Mouse (Mus musculus) spleen, adult 12 weeks (tissue): ENCODE data around the gene Hist3h2a.

Experiments used
- DNase-seq: peaks from one replicate; pipeline ENCODE4 v3.0.0; 2022; ENCODE audit warnings: low spot score

Hist3h2a gene

DNA sequence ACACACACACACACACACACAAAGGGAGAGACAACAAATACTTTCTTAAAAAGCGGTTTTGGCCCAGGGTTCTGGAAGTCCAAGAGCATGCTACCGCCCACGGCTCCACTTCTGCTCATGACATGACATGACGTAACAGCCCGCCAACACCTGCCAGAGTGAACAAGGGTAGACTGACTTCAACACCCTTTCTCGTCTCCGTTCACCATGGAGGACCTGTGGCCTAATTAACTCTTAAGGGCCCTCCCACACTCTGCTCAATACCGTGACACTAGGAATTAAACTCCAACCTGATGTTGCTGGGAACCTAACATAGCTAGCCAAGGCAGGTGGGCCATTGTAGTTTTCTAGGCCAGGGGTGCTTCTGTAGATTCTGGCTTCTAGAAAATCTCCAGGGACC is 14.5 kb downstream of the Hist3h2a start:
- DNase-seq: no peak

GRCm38 (mm10) chr11:58969659-58970058 is 15.2 kb downstream of the Hist3h2a start:
- no peak for DNase-seq

GRCm38 (mm10) chr11:58970831-58971530 is 16.5 kb downstream of the Hist3h2a start:
- no peak for DNase-seq

DNA sequence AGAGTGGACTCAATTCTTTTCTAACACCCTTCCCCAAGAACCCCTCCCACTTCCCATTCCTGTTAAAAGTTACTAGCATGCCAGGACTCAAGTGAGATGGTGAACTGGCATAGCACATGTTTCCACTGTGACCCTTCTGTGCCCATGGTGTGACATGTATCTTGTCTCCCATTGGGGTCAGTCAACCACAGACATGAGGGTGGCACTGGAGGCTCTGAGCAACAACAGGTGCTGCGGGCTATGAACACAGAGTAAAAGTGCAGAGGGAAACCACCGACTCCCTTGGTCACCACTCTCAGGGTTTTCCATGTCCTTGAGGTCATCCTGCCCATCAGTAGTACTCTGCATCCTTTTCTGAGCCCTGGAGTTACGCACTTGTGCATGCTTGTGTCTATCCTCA is 17.3 kb downstream of the Hist3h2a start:
- DNase-seq: no peak

DNA sequence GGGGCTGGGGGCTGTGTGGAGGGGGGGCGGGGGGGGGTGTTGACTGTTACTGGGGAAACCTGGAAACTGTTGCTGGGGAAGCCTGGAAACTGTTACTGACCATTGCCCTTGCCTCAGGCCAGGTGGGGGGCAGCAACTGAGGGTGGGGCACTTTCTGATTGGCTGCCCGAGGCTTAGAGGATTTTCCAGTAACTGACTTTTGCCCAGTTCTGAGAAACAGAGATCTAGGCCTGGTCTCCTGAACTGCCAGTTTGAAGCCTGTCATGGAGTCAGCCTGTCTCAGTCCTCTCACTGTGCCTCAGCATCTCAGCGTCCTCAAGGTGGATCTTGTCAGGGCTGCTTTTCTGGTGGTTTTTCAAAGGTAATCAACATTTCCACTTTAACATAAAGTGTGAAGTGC is 19.9 kb downstream of the Hist3h2a start:
- DNase-seq: no peak

GRCm38 (mm10) chr11:58977150-58977549 is 22.7 kb downstream of the Hist3h2a start:
- DNase-seq: peak; percentile 46

DNA sequence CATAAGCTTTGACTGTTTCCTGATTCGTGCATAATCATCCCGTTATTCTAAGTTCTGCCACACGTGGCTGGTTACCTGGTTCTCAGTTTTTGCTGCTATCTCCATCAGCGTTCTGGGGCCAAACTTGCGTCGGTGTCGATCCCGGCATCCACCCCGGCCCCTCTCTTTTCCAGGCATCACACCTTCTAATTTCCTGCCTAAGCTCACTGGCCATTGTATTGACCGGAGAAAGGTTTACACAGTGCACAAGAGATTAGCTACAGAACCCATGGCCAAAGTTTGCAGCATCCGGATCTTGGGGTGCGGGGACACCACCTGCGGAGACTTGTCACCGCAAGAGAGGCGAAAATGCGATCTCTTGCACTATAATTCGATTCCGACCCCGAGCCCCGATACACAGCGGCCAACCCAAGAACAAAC is 23.1 kb downstream of the Hist3h2a start:
- peak; percentile 27 for DNase-seq

- peak; percentile 52 for DNase-seq
Measured at GRCm38 (mm10) chr11:58978027-58978705, 23.7 kb downstream of the Hist3h2a start, which contains the start of gene Trim11. TSS of gene Trim11 (plus strand) at chr11:58978093.

GRCm38 (mm10) chr11:58978706-58979030 is 24.2 kb downstream of the Hist3h2a start:
- no peak for DNase-seq

- no peak for DNase-seq
Measured at GRCm38 (mm10) chr11:58979183-58979582, 24.7 kb downstream of the Hist3h2a start.

- no peak for DNase-seq
Measured at GRCm38 (mm10) chr11:58979661-58980060, 25.2 kb downstream of the Hist3h2a start.

GRCm38 (mm10) chr11:58980381-58980990 is 26.0 kb downstream of the Hist3h2a start:
- DNase-seq: no peak

GRCm38 (mm10) chr11:58981541-58982447 is 27.3 kb downstream of the Hist3h2a start:
- DNase-seq: peak; percentile 51

DNA sequence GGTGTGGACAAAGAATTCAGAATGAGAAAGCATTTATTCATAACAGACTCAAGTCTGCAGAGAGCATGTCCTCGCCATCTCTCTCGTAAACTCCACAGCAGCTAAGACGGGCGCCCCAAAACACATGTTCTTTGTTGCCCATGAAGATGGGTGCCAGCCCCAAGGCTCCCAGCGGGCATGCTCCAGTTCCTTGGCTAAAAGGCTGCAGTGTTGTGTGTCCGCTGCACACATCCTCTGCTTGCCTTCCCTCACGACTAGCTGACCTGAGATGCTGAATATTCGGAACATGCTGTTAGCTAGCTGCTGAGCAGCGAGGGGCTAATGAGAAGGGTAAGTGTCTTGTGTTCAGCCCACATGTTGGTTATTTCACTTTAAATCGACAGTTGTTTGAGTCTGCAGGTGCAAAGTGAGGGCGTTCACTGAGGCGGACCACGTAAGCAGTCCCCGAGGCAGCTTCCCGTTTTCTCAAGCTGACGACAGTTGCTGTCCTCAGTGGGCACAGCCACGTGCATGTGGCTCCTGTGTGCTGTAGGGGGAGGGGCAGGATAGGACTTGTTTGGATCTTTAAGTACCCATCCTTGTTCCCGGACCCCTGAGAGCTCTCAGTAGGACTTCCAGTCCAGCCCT is 28.1 kb downstream of the Hist3h2a start:
- DNase-seq: peak; percentile 39

GRCm38 (mm10) chr11:58983691-58984341 is 29.3 kb downstream of the Hist3h2a start:
- DNase-seq: no peak

- no peak for DNase-seq
Measured at GRCm38 (mm10) chr11:58984657-58985056, 30.2 kb downstream of the Hist3h2a start.

DNA sequence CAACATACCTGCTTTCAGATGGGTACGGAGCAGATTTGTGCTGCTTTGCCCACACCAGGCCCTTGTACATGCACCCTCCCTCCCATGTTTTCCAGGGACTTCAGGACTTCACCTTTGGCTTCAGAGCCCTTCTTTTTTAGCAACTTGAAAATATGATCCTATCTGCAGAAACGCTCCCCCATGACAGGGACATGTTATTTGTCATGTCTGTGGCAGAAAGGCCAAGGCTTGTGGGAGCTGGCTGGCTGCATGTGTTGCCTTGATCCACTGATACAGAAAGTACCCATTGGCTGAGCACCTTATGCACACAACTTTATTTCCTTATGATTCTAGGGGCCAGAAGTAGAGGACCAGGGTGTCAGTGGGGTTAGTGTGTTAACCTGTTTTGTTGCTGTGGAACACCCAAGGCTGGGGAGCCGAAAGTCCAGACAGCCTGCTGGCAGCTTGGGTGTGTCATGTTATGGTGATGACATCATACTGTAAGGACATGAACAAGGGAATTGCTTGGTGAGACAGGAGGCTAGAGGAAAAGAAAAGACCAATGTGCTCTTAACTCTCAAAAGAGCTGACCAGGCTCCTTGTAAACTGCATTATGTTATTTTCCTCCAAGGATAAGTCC is 30.9 kb downstream of the Hist3h2a start:
- DNase-seq: no peak

DNA sequence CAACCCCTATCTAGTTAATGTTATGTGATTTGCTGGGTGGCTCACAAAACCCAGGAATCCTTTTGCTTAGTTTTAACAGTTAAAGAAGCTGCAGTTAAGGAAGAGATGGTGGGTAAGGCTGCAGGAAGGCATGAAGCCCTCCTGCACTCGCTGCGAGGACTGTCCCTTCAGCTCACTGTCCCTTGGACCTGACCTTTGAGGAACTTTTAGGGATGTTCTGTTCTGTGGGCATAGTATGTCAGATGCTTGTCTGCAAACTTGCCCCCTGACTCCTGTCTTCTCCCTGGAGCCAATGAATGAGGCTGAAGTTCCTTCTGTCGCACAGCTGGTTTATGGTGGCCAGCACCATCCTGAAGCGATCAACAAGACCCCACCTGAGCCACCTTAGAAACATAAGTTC is 34.7 kb downstream of the Hist3h2a start:
- DNase-seq: no peak

- no peak for DNase-seq
Measured at GRCm38 (mm10) chr11:58990141-58990540, 35.7 kb downstream of the Hist3h2a start.

GRCm38 (mm10) chr11:58990794-58991193 is 36.3 kb downstream of the Hist3h2a start:
- no peak for DNase-seq

DNA sequence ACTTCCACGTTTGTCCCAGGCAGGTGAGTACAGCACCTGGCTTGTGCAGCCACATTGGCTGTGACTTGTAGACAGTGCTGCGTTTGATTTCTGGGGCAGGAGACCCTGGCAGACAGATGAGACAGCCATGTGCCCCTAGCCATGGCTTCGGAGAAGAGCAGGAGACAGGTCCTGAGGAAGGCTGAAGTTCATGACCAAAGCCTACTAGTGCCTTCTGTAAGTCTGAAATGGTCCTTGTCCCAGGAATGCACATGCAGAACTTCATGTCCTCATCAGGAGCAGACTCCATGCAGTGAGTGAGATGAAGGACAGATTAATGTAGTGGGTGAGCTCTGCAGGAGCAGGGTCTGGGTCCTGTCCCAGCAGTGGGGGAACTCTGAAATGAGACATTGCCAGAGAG is 37.4 kb downstream of the Hist3h2a start:
- no peak for DNase-seq
